Mouse (Mus musculus): Measurements from ENCODE around the gene 2700097O09Rik. TPM values are rescaled to one million over a fixed set of nuclear protein-coding genes. Genes with fewer than 3 reads are reported as not detected.

2700097O09Rik gene
- total RNA-seq, 2 experiments from 2014 or later: 9.4 to 11.1 TPM

Other genes with a start within 250 kb of the 2700097O09Rik start
- 100 to 1,000 TPM; 825 to 895 TPM for gene Cfl2, start 217.2 kb downstream of the 2700097O09Rik start, total RNA-seq (2021)
- not detected for gene Gm20403, start 93.6 kb downstream of the 2700097O09Rik start, total RNA-seq (2021)
- gene Baz1a, start 65.8 kb downstream of the 2700097O09Rik start, total RNA-seq (2021): 10 to 100 TPM; 11.4 to 13.4 TPM
- 10 to 100 TPM; 73.8 to 90.5 TPM for gene Srp54a, start 152 bp upstream of the 2700097O09Rik start, total RNA-seq (2021)
- 1 to 10 TPM; 4.2 to 6.8 TPM for gene Fam177a, start 44.4 kb upstream of the 2700097O09Rik start, total RNA-seq (2021)
- gene Srp54b, start 75.0 kb upstream of the 2700097O09Rik start, total RNA-seq (2021): 10 to 100 TPM; 38.9 to 41.0 TPM
- gene 1700047I17Rik2, start 119.5 kb upstream of the 2700097O09Rik start, total RNA-seq (2021): 1 to 10 TPM; 6.1 to 7.0 TPM
- 10 to 100 TPM; 24.8 to 33.1 TPM for gene Srp54c, start 150.1 kb upstream of the 2700097O09Rik start, total RNA-seq (2021)
- gene 1110008L16Rik, start 219.5 kb upstream of the 2700097O09Rik start, total RNA-seq (2021): 1 to 10 TPM; 7.2 to 9.8 TPM
- 10 to 100 TPM in 1 of 2 experiments, 1 to 10 TPM in 1; 8.4 to 13.2 TPM for gene Ppp2r3c, start 222.9 kb upstream of the 2700097O09Rik start, total RNA-seq (2021)